Mouse (Mus musculus) liver, embryonic 14.5 days (tissue): ENCODE data around the gene Ovgp1.

Source experiments
- CTCF ChIP-seq: IDR thresholded peaks from 2 replicates; pipeline ENCODE4 v1.5.1; 2016; ENCODE audit warnings: antibody characterized with exemption, low read depth, control low read depth
- EP300 ChIP-seq: IDR thresholded peaks from 2 replicates; pipeline ENCODE4 v1.6.1; 2016; ENCODE audit warnings: antibody characterized with exemption, low read depth

DNA sequence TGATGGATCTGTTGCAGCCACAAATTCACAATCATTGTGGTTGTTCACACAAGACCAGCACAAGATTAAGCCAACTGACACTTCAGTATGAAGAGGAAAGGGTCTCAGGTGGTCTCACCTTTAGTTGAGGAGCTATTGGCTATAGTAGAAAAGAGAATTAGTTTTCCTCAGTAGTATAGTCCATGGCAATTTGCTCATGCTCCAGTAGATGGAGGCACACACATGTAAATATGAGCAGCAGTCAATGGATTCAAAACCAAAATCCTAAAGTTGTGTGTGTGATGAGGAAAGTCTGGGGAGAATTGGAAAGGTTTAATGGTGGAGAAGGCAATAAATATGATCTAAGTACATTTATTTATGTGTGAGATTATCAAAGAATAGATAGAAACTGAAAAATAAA lies 48.3 kb downstream of the Ovgp1 start:
- no peak for TF ChIP-seq CTCF
- no peak for TF ChIP-seq EP300
